Mouse (Mus musculus): ENCODE results near the gene Gnl3.

- TF ChIP-seq CTCF (conservative IDR thresholded peaks at IDR 0.05; ENCODE audit: low read length): no peak
- TF ChIP-seq NANOG (IDR thresholded peaks at IDR 0.05; ENCODE audit: borderline replicate concordance, low read length): no peak
- no peak for TF ChIP-seq POU5F1 (IDR thresholded peaks at IDR 0.05; ENCODE audit: borderline replicate concordance, low read length)
These were observed 2.9 kb downstream of the Gnl3 start for GRCm38 (mm10) chr14:31016063-31016462.

Measured in E14TG2a.4 (cell line).